Mouse (Mus musculus): ENCODE data around the gene Kcnn3.
A peak's percentile ranks its signal among the peaks of the same experiment; 100 is the strongest.

Gene Kcnn3

DNA sequence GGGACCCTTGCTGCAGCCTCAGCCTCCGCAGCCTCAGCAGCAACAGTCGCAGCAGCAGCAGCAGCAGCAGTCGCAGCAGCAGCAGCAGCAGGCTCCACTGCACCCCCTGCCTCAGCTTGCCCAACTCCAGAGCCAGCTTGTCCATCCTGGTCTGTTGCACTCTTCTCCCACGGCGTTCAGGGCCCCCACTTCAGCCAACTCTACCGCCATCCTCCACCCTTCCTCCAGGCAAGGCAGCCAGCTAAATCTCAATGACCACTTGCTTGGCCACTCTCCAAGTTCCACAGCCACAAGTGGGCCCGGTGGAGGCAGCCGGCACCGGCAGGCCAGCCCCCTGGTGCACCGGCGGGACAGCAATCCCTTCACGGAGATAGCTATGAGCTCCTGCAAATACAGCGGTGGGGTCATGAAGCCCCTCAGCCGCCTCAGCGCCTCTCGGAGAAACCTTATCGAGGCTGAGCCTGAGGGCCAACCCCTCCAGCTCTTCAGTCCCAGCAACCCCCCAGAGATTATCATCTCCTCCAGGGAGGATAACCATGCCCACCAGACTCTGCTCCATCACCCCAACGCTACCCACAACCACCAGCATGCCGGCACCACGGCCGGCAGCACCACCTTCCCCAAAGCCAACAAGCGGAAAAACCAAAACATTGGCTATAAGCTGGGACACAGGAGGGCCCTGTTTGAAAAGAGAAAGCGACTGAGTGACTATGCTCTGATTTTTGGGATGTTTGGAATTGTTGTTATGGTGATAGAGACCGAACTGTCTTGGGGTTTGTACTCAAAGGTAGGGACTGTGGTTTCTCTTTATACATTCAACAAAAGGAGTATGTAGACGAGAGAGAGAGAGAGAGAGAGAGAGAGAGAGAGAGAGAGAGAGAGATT, 896 bp downstream of the Kcnn3 start:
- DNase-seq, result peak in 1 of 2 experiments; percentile 27

DNA sequence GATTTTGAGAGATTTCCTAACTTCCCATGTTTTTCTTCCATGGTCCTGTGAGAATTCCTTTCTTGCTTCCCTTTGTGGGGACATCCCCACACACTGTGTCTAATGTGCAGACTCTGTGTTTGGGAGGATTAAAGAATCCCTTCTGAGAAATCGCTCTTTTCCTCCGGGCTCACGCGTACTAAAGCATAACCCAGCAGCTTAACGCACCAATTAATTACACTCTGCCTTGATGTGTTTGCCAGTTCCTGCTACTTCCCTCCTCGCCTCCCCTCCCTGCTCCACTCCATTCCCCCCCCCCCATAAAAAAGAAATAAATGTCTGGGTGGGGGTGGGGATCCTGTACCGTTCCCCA, 1.5 kb downstream of the Kcnn3 start:
- DNase-seq, result no peak

DNA sequence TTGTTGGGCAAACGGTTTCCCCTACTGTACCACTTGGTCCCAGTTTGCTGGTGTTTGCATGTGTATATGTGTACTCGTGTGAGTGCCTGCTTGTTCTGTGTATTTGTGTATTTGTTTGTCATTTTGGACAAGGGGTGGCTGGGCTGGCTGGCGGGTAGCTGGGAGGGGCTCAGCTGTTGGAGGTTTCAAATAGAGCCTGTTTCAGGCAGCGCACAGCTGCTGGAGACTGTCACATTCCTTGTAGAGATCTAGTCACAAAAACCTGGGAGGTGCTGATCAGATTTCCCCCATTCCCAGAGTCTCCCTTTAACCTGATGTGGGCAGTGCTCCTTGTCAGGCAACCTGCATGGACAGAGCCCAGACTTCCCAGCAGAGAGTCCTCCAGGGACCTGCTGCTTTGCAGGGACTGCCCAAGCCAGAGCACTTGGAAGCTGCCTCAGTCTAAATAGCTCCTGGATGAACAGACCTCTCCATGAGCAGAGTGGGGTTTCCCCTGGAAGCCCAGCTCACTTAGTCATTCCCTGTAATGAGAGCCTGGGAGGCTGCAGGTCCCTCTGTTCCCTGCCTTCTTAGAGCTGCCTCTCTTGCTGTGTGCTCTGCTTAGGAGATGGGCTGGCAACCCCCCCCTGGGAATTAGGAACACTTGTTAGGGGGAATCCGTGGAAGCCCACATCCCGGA, 2.6 kb downstream of the Kcnn3 start:
- DNase-seq, result no peak

DNA sequence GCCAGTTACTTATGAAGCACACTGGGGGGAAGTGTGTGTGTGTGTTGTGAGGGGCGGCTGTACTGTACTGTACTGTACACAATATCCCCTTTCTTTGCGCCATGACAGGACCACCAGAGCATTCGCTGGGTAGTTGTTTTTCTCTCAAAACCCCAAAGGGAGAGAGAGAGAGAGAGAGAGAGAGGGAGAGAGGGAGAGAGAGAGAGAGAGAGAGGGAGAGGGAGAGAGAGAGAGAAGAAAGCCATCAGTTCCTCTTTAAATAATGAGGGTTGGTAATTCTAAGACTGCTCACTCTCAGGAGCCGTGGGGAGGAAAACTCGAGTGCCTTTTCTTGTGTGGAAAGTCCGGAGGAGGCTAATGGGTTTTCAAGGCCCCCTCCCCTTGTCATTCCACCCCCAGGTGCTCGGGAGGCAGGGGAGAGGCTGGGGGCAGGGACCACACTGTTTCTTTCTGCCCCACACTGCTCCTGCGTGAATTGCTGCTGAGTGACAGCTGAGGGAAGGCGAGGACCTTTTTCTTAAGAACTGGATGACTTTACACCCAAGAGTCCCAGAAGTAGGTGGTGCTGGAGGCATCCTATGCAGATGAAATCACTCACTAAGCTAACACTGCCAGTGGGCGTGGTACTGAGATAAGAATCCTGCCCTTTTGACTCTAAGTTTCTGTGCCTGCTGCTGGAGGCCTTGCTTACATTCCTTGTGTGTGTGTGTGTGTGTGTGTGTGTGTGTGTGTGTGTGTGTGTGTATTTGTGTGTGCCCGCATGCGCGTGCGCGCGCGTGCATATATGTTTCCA, 6.5 kb downstream of the Kcnn3 start:
- DNase-seq, result no peak

DNA sequence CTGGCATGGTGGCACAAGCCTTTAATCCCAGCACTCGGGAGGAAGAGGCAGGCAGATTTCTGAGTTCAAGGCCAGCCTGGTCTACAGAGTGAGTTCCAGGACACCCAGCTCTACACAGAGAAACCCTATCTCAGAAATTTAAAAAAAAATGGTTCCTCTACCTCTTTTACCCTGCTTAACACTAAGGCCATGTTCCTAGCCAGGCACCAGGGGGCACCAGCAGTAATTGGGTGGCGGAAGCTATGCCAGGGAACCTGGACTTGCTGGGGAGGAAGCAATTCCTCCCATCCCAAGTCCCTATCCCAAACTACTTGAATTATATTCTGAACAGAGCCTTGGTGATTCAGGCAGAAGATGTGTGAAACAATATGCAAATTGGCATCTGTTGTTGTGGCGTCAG, 9.8 kb downstream of the Kcnn3 start:
- no peak for DNase-seq

DNA sequence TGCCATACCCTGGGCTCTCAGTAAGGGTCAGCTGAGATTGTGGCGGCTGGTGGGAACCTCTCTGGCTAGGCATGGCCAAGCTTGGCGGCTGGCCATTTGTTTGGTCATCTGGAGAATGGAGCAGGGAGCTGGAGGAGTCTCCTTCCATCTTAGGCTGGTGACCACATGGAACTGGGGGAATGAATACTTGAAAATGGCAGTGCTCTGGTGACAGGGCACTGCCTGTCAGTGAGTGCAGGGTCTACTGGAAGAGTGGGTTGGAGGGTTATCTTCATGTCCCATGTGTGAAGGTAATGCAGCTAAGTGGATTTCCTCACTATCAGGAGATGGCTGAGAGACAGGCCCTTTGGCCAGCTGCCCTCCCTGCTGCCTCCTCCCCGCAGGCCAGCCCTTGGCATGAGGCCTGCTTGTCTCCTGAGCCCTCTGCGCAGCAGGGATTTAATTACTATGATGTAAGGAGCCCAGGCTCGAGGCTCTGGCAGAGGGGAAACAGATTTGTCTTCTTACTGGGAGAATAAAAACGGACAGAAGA, 14.7 kb downstream of the Kcnn3 start:
- peak; percentile 83 to 91 for DNase-seq

DNA sequence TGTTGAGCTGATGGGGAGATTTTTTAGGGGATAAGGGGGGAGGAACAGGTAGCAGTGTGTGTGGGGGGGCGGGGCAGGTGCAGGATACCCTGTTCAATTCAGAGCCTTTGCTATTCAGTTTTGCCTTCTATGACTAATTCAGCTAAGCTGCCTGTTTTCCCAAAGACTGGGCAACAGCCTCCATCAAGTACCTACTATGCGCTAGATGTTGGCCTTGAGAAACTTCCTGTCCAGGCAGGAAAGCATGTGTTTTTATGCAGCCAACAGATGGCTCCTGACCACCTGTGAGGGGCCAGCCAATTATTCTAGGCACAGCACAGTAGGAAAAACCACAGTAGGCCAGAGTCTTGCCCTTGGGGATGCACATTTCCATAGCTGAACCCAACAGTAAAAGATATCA, 15.2 kb downstream of the Kcnn3 start:
- DNase-seq, result no peak

DNA sequence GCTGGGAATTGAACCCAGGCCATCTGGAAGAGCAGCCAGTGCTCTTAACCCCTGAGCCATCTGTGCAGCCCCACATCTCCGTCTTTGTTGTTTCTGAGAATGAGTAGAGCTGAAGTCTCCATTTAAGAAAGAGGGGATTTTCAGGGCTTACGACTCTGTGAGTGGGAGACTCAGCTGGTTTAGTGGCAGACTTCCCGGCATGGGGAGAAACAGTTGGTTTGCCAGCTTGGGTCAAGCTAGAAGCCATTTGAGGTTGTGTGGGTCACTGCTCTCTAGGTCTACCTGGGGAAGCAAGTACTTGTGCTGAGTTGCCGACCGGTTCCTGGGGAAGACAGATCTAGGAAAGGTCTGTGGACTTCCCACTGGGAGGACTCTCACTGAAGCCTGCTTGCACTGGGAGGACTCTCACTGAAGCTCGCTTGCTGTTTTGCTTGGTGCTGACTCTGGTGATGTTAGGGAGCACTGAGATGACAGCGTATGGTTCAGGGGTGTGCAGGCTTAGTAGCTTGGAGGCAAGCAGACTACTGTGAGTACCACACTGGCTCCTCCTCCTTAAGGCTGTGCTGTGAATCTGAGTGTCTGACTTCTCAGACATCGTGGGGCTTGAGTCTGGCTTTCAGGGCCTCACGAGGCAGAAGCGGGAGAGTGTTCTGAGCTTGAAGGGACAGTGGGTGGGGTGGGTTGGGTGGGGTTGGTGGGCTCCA, 19.2 kb downstream of the Kcnn3 start:
- DNase-seq, result no peak

DNA sequence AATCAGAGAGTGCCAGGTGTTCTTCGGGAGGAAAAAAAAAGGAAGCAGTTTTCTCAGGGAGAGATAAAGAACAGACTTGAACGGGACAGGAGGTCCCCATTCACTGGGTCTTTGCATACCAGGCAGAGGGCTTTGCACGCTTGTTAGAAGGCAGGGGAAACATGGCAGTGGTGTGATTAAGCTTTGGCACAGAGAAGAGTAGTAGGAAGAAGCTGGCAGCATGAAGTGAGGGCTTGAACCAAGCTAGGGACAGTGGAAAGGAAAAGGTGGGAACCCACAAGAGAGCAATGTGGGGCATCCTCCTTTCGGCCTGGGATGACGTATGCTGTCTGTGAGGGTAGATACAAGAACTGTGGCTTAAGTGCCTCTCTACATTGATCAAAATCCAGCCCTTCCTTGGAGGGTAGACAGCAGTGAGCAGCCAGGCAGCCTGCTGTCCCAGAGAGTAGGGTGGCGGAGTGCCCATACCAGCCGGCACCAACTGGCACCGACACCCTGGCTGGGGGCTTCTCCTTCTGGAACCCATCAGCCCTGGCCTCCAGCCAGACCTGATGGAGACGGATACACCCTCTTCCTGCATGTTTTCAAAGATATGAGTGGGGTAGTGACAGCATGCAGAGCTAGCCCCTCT, 19.9 kb downstream of the Kcnn3 start:
- peak; percentile 45 to 61 for DNase-seq

DNA sequence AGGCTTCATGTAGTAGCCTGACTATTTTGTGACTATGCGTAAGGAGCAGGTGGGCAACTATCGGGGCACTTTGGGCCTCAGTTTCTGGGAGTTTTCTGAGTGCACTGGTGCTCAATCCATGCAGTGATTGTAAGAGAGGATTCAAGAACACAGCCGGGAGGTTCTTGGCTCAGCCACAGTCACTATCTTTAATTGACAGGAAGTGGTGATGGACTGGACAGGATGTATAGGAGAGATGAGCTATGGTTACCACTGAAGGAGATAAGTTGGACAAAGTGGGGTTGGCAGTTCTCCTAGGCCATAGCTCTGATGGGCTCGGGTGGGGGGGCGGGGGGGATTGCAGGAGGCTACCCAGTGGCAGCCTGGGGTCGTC, 20.4 kb downstream of the Kcnn3 start:
- no peak for DNase-seq

DNA sequence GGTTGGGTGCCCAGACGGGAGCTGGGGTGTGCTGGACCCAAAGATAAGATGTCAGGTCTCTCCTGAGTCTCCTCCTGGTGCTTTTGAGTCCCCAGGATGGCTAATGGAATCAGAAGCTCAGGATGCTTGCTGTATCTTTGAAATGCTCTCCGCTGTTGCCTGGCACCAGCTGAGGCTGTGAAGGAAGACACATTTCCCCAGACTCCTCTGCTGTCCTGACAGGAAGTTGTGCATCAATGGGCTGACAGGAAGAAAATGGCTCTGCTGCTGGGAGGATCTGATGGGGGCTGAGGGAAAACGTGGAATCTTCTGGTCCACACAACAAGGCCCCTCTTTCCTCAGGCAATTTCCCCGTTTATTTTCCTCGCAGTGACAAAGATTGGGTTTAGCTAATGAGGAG, 27.0 kb downstream of the Kcnn3 start:
- DNase-seq, result no peak

DNA sequence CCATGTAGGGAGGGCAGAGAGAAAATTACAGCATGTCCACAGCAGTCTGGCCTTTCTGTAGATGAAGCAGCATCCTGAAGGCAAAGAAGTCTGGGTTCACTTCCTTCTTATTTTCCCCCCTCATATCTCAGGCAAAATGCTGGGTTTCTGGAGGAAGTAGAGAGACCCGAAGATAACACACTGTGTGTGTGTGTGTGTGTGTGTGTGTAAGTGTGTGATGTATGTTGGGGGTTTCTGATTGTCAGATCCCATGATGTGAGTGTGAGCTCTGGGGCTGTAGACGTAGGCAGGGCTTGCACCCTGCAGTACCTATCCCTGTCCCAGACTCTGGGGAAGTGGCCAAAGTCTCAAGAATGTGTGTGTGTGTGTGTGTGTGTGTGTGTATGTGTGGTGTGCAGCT, 28.8 kb downstream of the Kcnn3 start:
- no peak for DNase-seq

DNA sequence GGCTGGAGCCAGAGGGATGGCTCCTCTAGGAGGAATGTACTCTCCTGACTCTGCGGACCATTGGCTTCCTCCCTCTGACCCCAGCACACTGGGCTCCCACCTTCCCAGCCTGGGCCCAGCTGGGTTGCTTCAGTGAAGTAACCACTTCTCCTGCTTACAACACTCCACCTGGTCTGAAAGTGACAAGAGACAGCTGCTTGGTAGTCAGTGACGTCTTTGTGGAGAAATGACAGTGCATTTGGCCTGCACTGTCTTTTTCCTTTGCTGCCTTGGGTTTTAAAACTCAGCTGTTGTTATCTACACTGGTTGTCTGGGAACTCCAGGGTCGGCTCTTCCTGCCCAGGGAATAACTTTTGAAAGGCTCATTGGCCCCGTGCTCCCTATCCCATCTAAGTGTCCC, 29.5 kb downstream of the Kcnn3 start:
- DNase-seq, result no peak

DNA sequence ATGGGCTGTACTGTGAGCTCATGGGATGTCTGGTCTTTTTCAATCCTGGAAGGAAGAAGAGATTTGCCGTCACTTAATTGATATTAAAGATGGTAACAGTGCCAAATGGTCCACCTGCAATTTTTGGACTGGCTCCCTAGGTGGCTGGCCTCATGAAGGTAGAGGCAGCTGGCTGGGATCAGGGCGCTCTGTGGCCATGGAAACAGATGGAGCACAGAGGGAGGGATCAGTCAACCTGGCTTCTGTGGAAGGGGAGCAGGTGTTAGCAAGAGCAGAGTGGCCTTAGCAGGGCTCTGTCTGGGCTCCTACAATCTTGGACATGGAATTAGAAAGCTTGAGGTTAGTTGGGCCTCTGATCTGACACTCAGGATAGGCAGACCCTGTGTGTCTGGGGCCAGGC, 31.9 kb downstream of the Kcnn3 start:
- DNase-seq, result peak; percentile 91 to 92

DNA sequence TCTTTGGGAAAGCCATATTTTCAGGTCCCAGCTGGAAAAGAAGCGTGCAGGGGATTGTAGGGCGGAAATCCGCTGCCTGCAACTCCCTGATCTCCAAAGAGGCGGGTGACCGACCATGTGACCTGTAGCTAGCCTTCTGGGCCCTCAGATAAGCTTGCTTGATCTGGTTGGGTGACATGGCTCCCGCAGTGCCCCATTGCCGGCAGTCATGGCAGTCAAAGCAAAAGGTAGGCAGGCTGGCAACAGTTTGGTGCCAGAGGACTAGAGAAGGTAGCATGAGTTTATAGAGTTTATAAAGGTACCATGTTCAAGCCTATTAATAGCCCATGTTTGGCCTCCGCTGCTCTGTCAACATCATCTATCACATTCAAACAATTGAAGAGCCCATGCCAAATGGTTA, 33.5 kb downstream of the Kcnn3 start:
- no peak for DNase-seq

DNA sequence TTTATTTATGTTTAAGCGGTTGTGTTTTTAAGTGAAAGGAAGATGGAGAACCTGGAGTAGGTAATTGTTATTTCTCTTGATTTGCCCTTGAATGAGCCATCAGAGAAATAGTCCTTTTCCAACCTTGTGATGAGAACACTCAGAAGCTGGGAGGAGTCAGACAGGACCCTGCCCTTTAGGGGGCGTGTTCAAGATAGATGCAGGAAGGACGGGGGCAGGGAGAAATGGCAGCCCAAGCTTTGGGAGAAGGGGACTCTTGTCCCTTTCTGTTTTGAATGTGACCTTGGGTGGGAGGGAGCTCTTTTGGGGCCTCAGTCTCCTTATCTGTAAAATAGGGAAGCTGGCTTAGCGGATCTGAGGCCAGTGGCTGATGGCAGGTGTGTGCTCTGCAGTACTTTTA, 34.0 kb downstream of the Kcnn3 start:
- no peak for DNase-seq

DNA sequence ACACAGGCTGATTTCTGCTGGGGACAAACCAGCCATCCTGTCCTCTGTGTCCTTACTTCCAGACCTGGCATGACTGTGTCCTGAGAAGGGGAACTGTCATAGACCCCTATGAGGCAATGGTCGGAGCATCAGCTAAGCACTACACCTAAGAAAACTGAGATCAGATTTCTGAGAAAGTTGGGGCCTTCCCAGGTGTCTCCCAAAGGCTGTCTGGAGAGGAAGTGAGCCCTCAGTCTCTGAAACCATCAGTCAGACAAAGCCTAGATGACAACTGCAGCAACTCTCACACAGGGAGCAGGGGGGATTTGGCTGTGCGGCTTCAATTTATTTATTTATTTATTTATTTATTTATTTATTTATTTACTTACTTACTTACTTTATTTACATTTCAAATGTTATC, 34.6 kb downstream of the Kcnn3 start:
- no peak for DNase-seq

DNA sequence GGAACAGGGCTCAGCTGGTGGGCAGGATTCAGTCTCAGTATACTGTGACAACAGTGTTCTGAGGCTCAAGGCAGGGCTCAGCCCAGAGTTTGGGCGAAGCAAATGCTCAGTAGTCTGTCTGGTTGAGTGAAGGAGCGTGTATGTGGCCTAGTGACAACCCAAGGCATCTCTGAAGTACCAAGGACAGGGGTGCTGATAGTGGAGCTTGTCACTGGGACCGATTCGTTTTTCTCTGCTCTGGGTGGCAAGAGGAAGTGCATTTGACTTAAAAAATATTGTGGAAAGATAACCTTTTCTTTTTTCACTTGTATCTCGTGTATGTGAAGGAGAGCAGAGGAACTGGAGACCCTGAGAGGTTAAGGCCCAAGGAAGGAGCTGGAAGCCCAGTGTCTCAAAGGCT, 37.8 kb downstream of the Kcnn3 start:
- DNase-seq, result no peak

DNA sequence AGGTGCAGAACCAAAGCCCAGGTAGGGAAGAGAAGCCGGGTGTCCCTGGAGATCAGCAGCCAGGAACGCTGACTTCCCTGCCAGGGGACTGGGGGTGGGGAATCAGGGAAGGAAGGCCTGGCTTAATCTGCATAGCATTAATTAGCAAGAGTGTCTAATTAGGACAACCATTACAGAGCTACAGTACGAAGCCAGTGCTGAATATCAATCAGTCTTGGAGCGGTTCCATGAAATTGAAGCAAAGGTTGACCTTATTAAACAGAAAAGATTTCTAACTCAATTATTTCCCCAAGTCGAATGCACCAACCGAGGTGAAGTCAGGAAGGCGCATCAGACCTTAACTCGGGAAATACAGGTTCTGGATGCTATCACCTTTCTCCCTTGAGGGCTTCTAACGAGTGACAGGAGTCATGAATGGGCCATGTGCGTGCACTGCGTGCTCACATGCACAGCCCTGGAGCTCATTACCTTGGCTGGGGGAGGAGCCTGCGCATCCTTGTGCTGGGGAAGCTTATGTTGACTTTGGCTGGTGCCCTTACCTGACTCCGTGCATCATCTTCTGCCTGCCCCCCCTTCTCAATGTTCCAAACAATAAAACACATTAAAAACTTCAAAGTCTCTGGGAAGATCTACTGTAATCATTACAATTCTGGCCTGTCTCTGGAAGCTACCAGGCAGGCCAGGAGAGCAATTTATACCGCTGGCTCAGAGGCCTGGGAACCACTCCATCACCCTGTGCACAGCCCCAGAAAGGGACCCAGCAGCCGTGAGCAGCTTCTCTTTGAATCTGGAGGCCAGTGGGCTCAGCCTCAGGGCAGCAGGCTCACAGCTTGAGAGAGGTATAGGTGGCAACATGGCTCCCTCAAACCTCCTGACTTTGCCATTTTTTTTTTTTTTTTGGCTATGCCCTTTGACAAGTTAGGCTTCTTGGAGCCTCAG, 39.3 kb downstream of the Kcnn3 start:
- DNase-seq, result no peak

DNA sequence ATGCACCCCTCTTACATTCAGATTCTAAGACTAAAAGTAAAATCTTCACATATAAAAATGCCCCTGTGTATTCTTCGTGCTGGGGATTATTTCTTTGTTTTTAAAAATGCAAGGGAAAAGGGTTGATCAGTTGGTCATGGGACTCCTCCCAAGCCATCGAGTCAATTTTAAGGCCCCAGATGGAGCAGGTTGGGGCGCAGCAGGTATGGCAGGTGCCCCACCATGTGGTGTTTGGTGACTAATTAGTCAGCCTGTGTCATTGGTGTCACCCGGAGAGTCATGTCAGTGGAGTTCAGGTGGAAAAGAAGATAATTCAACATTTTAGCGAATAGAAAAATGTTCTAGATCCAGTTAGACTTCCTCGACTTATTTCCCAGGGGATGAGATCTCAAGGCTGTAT, 41.4 kb downstream of the Kcnn3 start:
- DNase-seq, result peak; percentile 50 to 60

DNA sequence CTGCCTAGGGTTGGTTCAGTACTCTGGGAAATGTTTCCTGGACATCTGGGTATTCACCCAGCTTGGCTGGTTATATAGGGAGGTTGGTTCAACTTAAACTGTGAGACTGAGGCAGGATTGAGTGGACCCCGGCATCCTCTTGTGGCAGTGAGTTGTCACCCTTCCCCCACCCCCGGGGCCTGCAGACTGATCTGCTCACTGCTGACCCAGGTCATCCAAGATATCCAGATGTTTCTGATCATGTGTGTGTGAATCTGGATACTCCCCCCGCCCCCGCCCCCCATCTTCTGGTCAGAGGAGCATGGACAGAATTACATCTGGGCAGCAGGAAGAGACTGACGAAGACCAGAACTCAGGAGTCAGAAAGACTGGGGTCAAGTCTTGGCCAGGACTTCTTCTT, 45.4 kb downstream of the Kcnn3 start:
- DNase-seq, result no peak
